Mouse (Mus musculus) gastrocnemius, postnatal 36 days (tissue): ENCODE data around the gene Slc10a1. TPM values are rescaled to one million over a fixed set of nuclear protein-coding genes. Genes with fewer than 3 reads are reported as not detected.

Experiments used
- DNase-seq, 2 experiments: peaks; one replicate each; pipeline ENCODE4 v3.0.0; 2022
- intact Hi-C: fragments of 180-260 bp; cut with DNase I; formaldehyde crosslinking; loops from one replicate; pipeline ENCODE4 v1.15.1; 2025
- total RNA-seq, 2 experiments: library from RNA; stranded (reverse); gene quantifications; 2 replicates each; pipeline ENCODE4 v1.2.3; 2021

The Slc10a1 gene
- total RNA-seq, 2 experiments from 2014 or later, result not detected

- no peak for DNase-seq
- intact Hi-C loops, result no loop called here
Observed at GRCm38 (mm10) chr12:80931402-80932140, 36.9 kb downstream of the Slc10a1 start.

GRCm38 (mm10) chr12:80930141-80930540, 38.4 kb downstream of the Slc10a1 start:
- DNase-seq, result no peak
- intact Hi-C loops, result no loop called here

GRCm38 (mm10) chr12:80928881-80929280, 39.6 kb downstream of the Slc10a1 start:
- no peak for DNase-seq
- intact Hi-C loops, result no loop called here

GRCm38 (mm10) chr12:80927518-80927917, 41.0 kb downstream of the Slc10a1 start:
- DNase-seq, result no peak
- intact Hi-C loops, result no loop called here

GRCm38 (mm10) chr12:80926550-80926949, 42.0 kb downstream of the Slc10a1 start:
- DNase-seq, result no peak
- intact Hi-C loops, result no loop called here

DNA sequence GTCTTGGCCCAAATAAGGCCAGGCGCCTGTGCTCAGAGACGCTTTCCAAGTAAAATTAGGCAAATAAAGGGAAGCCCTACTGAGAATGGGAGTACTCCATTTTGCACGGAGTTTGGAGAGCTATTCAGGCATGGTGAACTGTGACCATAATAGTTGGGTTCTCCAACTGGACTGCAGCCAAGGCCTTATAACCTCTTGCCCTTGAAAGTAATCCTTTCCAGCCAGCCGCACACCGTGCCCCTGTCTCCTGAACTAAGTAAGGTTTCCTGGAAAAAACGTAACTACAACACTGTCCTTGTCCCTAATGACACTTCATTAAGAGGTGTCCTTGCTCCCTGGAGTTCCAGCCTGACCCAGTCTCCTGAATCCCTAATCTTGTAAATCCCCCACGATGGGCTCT, 42.6 kb downstream of the Slc10a1 start:
- no peak for DNase-seq
- intact Hi-C loops, result no loop called here

DNA sequence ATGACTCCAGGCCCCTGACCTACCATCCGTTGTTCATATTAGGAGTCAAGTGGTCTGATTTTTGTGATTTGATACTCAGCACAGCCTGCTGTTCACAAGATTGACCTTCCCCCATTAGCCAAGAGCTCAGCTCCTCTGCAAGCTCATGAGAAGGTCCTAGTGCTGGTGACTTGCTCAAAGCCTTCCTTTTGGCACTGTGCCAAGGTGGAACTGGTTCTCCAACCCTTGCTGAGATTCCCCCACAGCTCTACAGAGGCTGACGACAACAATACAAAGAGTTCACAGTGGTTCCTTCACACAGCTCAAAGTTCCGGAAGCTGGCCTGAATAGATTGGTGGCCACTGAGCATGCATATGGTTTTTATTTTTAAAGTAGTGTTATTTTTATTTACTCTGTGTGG, 44.3 kb downstream of the Slc10a1 start:
- DNase-seq, result no peak
- intact Hi-C loops, result no loop called here

DNA sequence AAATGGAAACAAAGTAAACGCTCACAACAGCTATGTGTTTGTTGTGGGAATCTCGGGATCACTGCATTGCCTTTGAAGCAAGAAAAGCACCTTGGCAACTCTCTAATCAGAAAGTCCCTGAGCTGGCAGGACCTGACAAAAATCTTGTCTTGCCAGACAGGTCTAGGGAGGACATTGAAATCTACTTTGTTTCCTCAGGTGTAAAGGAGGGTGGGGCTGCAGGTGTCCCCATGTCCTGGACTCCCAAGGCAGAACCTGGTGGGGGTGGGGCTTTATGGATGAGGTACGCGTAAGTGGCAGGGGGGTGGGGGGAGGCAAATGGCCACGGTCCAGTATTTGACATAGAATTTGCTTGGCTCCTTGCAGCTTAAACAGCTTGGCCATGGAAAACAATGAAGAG, 44.9 kb downstream of the Slc10a1 start:
- intact Hi-C loops, result no loop called here
- no peak for DNase-seq

DNA sequence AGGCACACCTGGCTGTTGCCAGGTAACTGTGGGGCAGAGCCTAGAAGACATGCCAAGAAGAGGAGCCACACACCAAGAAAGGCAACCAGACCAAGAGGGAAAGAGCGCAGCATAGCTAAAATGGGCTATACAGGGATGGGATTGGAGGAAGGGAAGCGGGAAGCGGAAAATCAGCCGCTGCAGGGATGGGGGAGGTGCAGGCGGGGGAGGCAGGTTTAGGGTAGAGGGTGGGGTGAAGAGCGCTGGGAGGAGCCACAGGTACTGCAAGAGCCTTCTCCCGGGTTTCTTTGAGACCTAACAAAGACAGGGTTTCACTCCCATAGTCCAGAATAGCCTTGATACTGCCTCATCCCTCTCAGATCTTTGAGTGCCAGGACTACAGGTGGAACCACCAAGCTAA, 45.6 kb downstream of the Slc10a1 start:
- DNase-seq, result no peak
- intact Hi-C loops, result no loop called here

DNA sequence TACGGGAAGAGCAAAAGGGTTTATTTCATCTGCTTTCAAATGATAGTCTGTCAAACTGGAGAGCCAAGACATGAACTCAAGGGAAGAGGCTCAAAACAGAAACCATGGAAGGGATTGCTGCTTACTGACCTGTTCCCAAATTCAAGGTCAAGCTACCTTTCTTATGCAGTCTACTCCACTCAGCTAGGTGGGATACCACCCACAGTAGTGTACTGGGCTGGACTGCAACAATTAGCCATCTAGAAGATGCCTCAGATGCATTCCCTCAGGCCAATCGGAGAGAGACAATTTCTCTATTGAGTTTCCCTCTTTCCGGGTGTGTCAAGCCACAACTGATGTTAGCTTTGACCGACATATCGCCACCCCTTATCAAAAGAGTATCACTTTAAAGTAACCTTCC, 47.2 kb downstream of the Slc10a1 start:
- DNase-seq, result no peak
- intact Hi-C loops, result no loop called here

DNA sequence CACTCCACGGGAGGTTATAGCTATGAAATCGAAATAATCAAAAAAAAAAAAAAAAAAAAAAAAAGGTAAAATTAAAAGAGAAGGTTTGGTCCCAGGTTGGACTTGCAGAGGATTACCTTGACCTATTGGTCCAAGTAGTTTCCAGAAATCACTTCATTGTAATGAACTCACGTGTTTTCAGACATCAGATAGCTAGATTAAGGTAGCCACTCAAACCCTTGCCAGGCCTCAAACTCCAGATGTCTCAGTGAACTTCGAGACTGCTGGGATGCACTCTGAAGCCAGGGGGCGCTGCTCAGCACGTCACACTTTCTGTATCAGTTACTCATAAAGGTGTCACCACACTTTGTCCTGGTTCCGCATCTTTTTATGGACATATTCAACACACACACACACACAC, 50.7 kb downstream of the Slc10a1 start:
- no peak for DNase-seq
- intact Hi-C loops, result no loop called here

DNA sequence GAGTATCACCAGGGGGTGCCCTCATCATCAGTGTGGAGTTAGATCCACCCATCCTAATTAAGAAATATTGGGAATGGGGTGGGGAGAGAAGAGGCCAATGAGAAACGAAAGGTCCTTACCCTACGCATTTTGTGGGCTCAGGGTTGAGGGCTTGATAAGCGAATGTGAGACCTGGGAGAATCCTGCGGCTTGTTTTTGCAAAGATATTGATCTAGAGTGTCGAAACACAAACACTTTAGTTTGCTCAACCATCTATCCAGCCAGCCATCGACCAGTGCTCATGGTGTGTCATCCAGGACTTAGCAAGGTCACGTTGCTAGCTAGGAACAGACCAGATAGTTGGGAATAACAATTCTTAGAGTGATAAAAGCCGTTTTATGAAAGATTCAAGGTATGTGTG, 58.9 kb downstream of the Slc10a1 start:
- no peak for DNase-seq
- intact Hi-C loops, result no loop called here

Other genes with a start within 250 kb of the Slc10a1 start
- not detected for gene Ccdc177, start 208.0 kb downstream of the Slc10a1 start, total RNA-seq
- 10 to 100 TPM; 29.6 to 30.3 TPM for gene Susd6, start 178.2 kb downstream of the Slc10a1 start, total RNA-seq
- 100 to 1,000 TPM in 1 of 2 experiments, 10 to 100 TPM in 1; 68.5 to 119 TPM for gene Srsf5, start 23.2 kb downstream of the Slc10a1 start, total RNA-seq
- 1 to 10 TPM in 1 of 2 experiments, under 1 TPM in 1; 0.76 to 1.1 TPM for gene Smoc1, start 58.1 kb upstream of the Slc10a1 start, total RNA-seq